Mouse (Mus musculus) adrenal gland, adult 18-20 months (tissue): Measurements from ENCODE around the gene Fam207a. TPM values are rescaled to one million over a fixed set of nuclear protein-coding genes. Genes with fewer than 3 reads are reported as not detected.

ENCODE experiments used
- DNase-seq, 2 experiments: peaks; one replicate each; pipeline ENCODE4 v3.0.0; 2021 to 2022; ENCODE audit warnings: low spot score in 2 of 2
- total RNA-seq, 2 experiments: library from RNA; stranded (reverse); gene quantifications; 1 replicate in 1 of 2; 2 replicates in 1 of 2; pipeline ENCODE4 v1.2.3; 2021

Gene Fam207a
- total RNA-seq, 2 experiments from 2014 or later, result 19.5 to 21.9 TPM

DNA sequence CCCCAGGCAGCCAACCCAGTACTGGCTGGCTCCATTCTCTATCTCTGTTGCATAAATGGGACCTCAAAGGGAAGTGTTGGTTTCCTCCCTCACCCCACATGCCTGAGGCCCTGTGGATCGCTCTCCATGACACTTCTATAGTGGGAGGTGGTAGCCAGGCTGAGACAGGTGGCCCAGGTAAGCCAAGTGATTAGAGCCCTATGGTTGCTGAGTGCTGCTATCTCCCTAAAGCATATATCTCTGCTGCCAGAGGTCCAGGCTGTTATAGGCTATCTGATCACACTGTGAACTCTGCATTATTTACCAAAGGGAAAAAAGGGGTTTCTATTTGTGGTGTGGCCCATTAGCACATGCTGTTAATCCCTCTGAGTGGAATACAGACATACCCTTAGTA is 16.4 kb upstream of the Fam207a start:
- no peak for DNase-seq

DNA sequence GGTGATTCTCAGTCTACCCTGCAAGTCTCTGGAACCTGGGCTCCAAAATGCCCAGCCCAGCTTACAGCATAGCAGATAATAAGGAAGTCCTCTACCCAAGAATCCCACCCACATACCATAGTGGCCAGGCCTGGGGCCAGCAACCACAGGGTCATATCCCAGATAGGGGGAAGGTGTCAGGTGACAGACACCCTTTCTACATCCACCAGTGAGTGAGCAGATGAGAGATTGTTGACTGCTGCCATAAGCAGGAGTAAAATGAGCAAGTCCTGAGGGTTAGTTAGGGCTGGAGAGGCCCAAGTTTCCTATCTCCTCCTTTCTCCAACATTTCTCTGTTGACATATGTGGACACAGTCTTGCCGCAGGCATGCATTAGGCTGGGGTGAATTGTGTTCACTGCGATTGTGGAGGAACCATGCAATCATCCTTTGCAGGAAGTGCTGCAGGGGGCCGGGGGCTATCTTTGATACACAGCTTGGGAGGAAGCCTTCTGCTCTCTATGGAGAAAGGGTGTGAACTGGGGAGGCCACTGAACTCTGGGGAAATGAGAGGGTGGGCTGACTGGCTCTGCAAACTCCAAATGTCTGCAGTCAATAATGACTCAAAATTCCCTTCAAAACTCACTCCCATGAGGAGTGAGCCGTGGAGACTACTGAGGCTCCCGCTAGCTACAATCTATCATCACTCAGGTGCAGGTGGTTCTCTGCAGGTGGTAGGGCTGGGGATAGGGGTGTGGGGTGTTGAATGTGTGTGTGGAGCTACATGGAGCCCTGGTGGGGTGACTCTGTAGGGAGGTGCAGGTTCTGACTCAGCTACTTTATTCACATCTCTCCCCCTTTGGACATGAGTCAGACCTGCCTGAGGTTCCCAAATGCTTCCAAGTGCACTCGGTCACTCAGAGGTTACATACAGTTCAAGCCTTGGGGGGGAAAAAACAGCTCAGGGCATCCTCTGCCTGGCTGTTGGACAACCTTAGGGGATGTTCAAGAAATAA is 15.7 kb upstream of the Fam207a start:
- no peak for DNase-seq

DNA sequence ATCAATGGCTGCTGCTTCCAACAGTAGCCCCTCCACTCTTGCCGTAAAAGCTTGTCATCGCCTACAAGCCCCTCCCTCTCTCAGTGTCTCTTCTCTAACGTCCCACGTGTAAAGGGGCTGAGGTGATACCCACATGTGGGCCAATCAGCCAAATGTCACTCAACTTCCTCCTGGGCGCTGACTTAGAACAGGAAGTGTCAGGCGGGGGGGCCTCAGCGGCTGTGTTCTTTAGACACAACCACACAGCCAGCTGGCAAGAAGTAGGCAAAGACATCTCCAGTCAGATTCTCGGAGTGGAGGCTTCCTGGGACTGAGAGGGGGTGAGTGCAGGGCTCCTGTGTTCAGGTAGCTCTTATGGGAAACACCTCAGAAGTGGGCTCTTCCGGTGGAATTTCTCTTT is 14.6 kb upstream of the Fam207a start, which contains the start of gene Itgb2:
Gene Itgb2 (plus strand): TSS at position 113 of the 400 bp plus-strand sequence.
- DNase-seq, result no peak

DNA sequence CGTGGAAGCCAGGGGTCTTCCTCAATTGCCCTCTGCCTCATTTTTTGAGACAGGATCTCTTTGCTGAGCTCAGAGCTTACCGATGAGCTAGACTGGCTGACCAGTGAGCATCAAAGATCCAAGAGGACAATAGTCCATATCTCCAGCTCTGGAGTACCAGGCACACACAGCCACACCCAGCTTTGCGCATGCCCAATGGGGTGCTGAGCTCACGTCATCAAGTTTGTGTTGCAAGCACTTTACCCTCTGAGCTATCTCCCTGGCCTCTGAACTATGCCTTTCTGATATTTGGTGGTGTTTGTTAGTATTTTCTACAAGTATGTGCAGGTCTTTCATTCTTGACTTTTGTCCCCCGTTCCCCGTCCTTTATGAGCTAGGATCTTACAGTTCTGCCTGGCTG is 13.0 kb upstream of the Fam207a start:
- no peak for DNase-seq

DNA sequence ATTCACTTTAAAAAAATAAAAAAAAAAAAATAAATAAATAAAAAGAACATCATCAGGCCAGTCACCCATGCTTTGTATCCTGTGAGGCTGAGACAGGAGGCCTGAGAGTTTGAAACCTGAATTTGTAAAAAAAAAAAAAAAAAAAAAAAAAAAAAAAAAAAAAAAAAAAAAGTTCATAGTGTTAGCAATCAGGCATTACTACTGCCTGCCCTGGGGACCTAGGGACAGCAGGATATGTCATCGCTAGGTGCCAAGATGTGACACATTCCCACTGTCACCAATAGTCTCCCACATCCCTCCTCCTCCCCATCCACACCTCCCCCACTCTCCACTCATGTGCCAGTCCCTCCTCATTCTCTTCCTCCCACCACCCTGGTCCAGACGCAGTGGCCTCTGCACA is 10.9 kb upstream of the Fam207a start:
- DNase-seq, result no peak

DNA sequence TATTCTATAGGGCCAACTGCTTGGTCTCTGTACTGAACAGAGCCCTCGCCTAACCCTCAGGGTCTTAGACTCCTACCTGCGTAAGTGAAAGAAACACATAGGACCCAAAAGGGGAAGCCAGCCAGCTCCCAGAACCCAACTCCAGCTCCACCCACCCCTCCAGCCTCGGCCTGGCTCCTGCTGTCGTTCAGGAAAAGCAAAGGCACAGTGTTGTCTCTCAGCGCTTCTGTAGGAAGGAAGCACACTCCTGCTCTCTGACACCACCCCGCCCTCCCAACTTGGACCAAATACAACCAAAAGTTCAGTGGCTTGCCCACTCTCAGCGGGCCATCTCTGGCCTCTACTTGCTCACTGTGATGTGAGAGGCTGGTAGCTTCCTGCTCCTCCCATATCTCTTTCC is 7.7 kb upstream of the Fam207a start:
- DNase-seq, result no peak

DNA sequence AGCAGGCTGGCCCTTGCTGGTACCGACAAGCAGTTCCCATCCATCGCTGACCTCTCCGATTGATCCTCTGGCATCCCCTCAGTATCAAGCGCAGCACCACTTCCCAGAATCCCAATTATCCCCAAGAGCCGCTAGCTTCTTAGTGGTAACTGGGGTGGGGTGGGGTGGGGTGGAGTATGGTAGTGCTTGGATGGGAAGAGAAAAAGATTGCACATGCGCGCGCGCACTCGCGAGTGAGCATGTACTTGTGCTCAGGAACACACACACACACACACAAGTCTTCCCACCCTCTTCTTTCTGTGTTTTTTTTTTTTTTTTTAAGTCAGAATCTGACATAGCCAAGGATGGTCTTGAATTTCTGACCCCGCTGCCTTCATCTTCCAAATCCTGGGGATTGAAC is 7.2 kb upstream of the Fam207a start:
- DNase-seq, result peak in 1 of 2 experiments; percentile 20

DNA sequence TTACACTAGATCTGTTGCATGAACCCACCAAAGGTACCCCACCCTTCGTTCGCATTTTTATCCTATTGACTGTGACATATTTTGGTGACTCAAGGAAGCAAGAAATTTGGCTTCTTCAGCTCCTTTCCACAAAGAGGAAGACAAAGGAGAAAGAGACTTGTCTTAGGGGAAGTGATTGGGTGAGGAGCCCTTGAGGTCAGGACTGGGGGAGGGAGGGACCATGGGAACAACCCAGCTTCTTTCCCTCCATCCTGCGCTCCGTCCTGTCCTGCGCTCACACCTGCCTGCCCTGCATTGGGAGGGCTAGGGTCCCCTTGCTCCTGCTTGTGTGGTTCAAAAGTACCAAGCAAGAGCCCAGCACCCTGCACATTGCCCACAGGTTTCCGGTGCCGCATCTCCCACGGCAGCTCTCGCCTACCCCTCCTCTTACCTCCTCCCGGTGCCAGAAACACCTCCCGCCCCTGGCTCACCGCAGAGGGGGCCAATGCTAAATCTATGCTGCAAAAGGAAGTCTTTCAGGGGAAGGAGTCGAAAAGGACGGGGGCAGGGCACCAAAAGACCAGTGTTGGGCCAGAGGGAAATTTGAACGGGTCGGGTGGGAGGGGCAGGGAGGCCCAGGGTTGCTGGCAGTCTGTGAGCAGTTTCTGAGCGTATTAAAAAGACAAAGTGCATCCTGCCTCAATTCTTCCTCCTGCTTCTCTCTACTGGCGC is 6.6 kb upstream of the Fam207a start:
- peak in 1 of 2 experiments; percentile 21 for DNase-seq

DNA sequence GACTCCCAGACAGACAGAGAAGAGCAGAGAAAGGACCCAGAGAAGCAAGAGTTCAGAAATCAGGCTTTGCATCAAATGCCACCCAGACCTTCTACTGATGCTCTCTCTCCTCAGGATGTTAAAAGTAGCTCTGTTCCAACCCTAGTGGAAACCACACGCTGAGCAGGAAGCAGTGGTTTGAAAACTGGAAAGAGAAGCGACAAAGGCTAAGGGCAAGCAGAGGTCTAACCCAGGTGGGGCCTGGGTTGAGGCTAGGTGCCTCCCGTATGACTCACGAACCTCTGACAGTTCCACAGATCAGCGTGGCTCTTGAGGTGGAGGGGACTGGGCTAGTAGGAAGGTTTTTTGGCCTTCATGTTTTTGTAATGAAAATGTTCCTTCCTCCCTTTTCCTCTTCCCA is 4.9 kb upstream of the Fam207a start:
- no peak for DNase-seq

DNA sequence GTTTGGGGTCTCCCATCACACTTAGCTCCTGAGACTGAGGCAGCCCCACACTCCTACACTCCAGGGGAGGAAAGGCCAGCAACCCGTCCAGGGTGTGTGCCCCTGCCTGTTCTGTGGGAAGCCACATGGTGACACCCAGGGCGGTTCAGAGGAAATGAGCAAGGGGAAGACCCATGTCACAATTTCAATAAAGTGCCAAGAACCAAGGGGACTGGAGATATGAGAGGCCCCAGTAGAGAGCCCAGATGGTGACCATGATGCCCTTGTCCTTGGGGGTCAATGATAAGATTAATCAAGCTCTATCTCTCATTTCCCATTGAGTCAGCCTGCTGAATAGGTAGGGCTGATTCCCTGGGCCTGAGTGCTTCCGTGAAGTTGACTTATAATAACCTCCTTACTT is 3.6 kb upstream of the Fam207a start:
- no peak for DNase-seq

DNA sequence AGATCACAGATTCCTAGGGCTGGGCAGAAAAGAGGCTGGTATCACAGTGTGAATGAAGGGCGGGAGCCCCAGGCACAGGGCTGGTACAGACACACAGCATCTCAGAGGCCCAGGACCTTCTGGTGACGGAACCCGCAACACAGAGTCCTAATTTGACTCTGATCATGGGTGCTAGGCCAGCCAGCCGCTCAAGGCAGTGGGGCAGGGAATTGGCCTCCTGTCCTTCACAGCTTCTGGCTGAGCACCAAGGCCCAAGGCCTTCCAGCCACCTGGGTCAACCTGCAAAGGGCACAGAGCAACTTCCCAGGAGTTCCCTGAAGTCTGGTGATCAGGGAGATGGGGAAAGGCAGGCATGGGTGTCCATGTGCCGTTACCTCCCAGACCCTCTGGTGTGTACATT is 2.2 kb upstream of the Fam207a start:
- DNase-seq, result no peak

DNA sequence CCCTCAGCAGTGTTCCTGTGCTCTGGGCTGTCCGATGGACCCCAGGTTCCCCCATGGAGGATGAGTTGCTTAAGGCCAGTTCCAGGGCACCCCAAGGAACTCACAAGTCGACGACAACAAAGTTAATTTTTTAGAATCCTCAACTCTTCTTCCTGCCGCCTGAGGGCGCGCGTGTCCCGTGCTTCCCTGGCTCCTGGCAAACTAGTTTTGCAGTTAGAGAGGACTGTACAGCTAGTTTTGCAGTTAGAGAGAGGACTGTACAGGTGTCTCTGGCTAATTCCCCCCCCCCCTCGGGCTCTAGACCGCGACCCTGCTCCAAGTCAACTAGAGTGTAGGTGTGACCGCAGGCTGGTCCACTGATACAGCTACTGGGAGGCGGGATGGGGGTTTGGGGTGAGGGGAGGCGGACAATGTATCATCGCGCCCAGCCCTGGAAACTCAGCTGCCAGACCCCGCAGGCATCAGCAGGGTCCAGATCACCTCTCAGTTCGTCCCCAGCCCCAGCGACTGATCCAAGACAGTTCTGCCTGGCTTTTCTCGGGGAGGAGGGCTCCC is 1.6 kb upstream of the Fam207a start:
- peak; percentile 72 to 81 for DNase-seq

DNA sequence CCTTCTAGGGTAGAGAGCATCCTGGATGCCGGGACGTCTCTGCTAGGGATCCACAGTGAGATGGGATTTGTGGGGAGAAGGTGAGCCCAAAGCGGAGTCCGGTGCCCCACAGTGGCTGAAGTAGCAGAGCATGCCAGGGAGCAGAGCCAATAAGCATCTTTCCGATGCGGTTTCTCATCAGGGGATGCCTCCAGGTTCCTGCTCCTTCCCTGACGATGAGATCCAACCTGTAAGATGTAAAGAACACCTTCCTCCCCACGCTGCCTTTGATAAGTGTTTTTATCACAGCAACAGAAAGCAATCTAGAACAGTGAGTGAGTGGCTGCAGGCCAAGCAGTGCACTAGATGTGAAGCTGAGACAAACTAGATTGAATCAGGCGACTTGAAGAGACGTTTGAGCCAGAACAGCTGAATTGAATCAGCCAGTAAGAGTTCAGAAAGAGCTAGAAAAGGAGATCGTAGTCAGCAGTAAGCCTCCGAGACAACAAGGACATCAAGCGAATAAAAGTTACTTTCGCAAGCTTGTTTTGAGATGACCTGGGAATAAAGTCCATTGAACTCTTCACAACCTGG is 880 bp upstream of the Fam207a start:
- no peak for DNase-seq

DNA sequence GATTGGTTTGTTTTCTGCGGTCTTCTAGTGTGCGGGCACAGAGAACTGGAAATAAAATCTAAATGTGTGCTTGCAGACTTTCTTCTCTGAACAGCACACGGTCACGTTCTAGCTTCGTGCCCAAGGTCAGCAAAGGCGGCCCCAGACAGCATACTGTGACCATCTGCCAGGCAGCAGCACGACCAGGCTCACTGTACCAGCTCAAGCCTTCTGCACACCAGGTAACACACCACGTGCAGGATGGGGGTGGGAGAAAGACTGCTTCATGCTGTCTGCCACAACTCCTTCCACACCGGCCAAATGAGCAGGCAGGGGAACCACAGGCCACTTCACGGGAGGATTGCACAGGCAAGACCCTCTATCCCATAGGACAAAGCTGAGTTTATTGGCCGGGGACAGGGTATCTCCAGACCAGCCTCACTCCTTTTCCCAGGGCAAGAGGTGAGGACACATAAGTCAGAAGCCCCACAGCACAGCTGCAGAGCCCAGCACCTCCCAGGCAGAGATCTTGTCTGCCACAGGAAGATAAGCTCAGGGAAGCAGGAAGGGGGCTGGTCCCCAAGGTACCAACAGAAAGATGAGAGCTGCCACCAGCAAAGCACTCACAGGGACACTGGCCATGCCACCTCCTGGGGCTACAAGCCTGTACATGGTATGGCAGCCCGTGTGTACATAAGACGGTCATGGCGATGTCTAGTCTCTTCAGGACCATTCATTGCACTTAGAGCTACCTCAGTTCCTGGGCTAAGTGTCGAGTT is 5.2 kb downstream of the Fam207a start:
- no peak for DNase-seq

DNA sequence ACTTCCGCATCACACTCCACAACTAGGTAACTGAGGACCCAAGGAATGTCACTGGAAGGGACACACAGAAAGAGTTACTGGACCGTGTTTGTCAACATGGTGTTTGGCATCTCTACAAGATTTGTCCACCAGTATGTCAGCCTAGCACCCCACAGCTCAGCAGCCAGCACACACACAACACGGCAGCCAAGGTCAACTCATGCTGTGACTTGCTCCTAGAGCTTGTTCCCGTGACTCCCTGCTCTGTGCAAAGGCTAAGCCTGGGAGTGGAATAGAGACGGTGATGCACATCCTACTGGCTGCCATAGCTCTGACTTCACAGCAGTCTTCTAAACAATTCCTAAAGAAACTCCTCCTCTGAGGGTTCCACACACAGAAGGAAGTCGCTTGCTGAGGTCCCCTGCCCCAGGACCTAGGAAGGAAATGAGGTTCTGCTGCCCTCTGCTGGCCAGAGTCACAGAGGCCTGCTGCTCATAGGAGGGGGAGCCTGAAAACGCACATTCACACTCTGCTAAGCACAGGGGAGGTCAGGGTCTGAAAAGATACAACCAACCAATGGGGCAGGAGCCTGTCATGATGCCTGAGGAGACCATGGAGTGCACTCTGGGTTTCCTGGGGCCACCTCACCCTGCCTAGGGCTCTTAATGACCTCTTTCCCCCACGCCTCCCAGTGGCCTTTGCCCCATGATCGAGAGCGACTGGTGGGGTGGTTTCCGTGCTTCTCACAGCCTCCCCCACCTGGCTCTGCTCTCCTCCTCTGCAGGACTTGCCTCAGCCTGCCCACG is 6.0 kb downstream of the Fam207a start:
- DNase-seq, result peak; percentile 87 to 91

DNA sequence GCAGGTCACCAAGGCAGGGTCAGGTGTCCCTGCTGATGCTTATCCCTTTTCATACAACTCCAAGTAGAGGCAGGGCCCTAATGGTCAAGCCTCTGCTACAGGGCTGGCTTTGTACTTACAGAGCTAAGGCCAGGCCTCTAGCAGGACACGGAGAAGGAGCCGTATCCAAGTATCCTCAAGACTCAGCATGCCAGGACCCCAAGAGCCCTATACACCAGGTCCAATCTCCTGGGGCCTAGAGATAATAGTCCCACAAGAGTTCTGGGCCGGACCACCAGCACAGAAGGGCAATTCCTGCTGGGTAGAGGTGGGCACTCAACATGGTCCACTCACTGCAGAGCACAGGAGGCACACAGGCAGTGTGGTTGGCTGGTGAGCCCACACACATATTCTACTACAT is 6.8 kb downstream of the Fam207a start:
- DNase-seq, result no peak

DNA sequence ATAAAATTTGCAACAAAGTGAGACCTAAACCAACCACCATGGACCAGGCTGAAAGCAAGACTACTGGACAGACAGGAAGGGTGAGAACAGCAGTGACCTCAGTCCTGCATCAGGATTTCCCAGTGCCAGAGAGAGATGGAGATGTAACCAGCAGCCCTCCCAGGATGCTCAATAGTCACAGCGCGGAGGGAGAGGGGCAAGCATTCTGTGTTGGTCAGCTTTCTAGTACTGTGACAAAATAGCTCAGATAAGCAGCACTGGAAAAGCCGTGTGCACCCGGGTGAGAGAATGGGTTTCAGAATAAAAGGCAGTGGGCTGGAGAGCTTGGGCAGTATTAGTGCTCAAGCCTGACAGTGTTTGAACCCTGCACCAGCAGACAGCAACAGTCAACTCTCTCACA is 7.8 kb downstream of the Fam207a start:
- no peak for DNase-seq

DNA sequence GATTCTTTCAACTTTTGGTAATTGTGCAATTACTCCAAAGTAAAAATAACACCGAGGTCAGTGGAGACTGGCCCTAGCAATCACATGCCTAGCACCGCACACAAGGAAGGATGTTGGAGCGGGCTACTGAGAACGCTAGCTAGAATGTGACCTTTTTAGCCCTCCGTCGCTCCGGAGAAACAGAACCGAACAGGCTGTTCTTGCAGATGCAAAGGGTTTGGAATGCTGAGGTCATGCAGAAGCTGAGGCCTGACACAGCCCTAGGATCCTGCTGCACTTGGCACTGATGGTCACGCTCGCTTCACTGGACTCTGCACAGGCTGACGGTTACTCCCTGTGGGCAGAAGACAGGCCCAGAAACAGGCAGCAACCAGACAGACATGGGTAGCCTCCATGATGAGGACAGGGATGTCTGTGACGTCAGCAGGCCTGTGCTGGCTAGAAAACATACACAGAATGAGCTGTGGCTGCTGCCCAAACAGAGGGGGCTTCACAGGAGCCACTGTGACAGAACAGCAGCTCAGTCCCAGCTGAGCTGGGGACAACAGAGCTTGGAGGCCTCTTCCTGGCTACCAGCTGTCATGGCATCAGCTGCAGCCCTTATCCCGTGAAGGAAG is 8.5 kb downstream of the Fam207a start:
- no peak for DNase-seq

DNA sequence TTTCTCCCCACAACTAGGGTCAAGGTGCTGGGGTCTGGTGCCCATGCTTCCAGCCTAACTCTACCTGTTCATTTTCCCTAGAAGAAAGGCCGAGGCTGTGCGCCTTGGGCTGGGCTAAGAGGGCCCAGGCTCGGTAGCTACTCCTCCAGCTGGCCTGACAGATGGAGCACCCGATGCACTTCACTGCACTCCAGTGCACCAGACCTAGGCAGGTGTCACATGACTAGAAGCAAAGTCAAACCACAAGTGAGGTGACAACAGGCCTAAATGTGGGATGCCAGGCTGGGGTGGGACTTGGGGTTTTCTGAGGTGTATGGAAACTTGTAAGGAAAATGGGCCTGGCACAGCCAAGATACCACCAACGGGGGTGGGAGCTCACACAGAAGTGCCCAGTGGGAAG is 9.1 kb downstream of the Fam207a start:
- DNase-seq, result no peak

DNA sequence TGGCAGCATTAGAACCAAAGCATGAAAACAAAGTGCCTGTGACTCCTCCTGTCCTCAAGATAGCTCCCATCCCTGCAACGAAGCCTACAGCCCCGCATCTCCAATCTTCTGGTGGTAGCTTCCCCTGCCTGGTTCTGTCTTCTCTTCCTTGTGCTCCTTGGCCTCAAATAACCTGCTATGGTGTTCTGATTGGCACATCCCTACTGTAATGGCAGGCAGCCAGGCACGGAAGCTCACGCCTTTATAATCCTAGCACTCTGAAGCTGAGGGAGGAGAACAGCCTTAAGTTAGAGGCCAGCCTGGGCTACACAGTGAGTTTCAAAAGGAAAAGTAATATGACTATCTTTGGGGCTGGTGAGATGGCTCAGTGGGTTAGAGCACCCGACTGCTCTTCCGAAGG is 11.4 kb downstream of the Fam207a start:
- no peak for DNase-seq
